Mouse (Mus musculus) liver, postnatal 0 days (tissue): Measurements from ENCODE around the gene Rbms1. TPM values are rescaled to one million over a fixed set of nuclear protein-coding genes. Genes with fewer than 3 reads are reported as not detected.

Experiments used
- ATAC-seq: fragments of 200-750 bp; cut with Nextera tagmentation; 2 replicates; pipeline ENCODE4 v1.8.0; 2017; ENCODE audit warnings: mild to moderate bottlenecking, moderate library complexity
- DNase-seq: peaks from one replicate; pipeline ENCODE4 v3.0.0-alpha.2; 2016
- H3K27ac ChIP-seq: fragments of 300-500 bp; sonication (generic); 2 replicates; pipeline ENCODE4 v1.5.1; 2014; ENCODE audit warnings: antibody characterized with exemption, moderate library complexity, mild to moderate bottlenecking, low read depth
- H3K27me3 ChIP-seq: fragments of 300-500 bp; sonication (generic); 2 replicates; pipeline ENCODE4 v1.6.1; 2014; ENCODE audit warnings: low read length, control low read depth, mixed read lengths; ENCODE audit not compliant: insufficient read depth
- H3K36me3 ChIP-seq: fragments of 300-500 bp; sonication (generic); replicated peaks from 2 replicates; pipeline ENCODE4 v1.6.1; 2014; ENCODE audit warnings: mild to moderate bottlenecking, control low read depth, low read length, moderate library complexity, mixed read lengths; ENCODE audit not compliant: insufficient read depth
- H3K4me1 ChIP-seq: fragments of 300-500 bp; sonication (generic); 2 replicates; pipeline ENCODE4 v1.6.1; 2014; ENCODE audit warnings: antibody characterized with exemption, mild to moderate bottlenecking, control low read depth; ENCODE audit not compliant: insufficient read depth
- H3K4me2 ChIP-seq: fragments of 300-500 bp; sonication (generic); 2 replicates; pipeline ENCODE4 v1.6.1; 2014; ENCODE audit warnings: low read depth, mild to moderate bottlenecking, low read length, moderate library complexity, mixed read lengths
- H3K4me3 ChIP-seq: fragments of 300-500 bp; sonication (generic); 2 replicates; pipeline ENCODE4 v1.5.1; 2014; ENCODE audit warnings: low read depth, low read length
- H3K9ac ChIP-seq: fragments of 300-500 bp; sonication (generic); replicated peaks from 2 replicates; pipeline ENCODE4 v1.6.1; 2014; ENCODE audit warnings: mild to moderate bottlenecking, moderate library complexity
- H3K9me3 ChIP-seq: fragments of 300-500 bp; sonication (generic); 2 replicates; pipeline ENCODE4 v1.6.1; 2016; ENCODE audit warnings: mild to moderate bottlenecking, control low read depth, low read length, mixed read lengths
- CTCF ChIP-seq: sonication (generic); IDR thresholded peaks from 2 replicates; pipeline ENCODE4 v1.5.1; 2016; ENCODE audit warnings: antibody characterized with exemption, low read depth
- EP300 ChIP-seq: IDR thresholded peaks from 2 replicates; pipeline ENCODE4 v1.6.1; 2016; ENCODE audit warnings: antibody characterized with exemption, low read depth, mild to moderate bottlenecking
- WGBS: fragments of 180-500 bp; shearing (Covaris S2); extraction: QIAGEN DNeasy Blood & Tissue Kit; methylation state at CpG from one replicate; pipeline ENCODE4 v1.1.7; 2014; ENCODE audit not compliant: insufficient replicate concordance; 5-methylcytosine and 5-hydroxymethylcytosine counted together
- polyA plus RNA-seq: library from polyadenylated mRNA; unstranded; fragments of >200 nt; fragmentation: Nextera tagmentation; extraction: Ambion mirVana; gene quantifications from 2 replicates; pipeline ENCODE4 v1.2.1, GENCODE M21; 2015

Gene Rbms1
- polyA plus RNA-seq, 1 experiment from 2014 or later = 38.5 TPM

DNA sequence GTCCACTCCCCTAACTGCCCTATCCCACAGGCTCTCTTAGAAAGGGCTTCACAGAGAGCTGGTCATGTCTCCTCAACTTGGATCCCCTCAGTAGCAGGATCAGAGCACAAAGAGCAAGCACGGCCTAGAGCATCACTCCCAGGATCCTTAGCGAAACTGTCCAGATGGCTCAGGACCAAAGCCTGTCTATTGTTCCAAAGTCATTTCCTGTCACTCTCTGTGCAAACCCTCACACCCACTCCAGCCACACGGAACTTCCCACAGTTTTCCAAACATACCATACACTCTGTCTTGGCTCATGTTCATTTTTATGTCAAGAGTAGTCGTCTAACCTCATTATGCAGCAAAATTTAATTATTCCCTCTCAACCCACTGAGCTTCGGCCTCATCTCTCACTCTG lies 40.6 kb downstream of the Rbms1 start:
- Histone ChIP-seq H3K4me3 (no peak overlapping the region), H3K27ac (peak overlapping the region; percentile 34; the same call in 1 of the 2 replicates), H3K36me3 (no peaks in the 10 kb centered on the region), H3K27me3 (no peaks in the 10 kb centered on the region), H3K9me3 (no peaks in the 10 kb centered on the region), H3K4me2 (no peak overlapping the region), H3K4me1 (peaks cover 24% of the 10 kb centered on the region), H3K9ac (no peak overlapping the region)
- ATAC-seq = no peak
- DNase-seq = no peak
- WGBS = 67% methylated on average over 5 of the region's 5 CpGs
- no peak for TF ChIP-seq EP300
- no peak for TF ChIP-seq CTCF

DNA sequence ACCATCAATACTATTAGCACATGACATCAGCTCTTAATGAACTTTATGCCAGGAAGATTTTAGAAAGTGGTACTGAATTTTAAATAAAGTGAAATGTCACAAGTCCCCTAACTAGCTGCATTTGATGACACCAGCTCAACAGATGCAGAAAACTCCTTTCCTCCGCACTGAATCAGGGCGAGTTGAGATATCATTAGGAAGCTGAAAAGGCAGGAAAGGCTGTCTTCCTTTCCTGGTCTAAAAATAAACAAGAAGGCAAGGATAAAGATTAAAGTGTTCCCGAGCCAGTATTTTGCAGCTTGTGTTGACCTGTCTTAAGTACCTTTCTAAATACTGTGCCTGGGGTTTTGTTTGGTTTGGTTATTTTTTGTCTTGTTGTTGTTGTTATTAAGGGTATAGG lies 42.9 kb downstream of the Rbms1 start:
- no peak for TF ChIP-seq CTCF
- TF ChIP-seq EP300 = no peak
- WGBS = 49% methylated on average over 3 of the region's 3 CpGs
- Histone ChIP-seq H3K9ac (no peak overlapping the region), H3K9me3 (no peaks in the 10 kb centered on the region), H3K4me2 (no peak overlapping the region), H3K27ac (no peak overlapping the region), H3K27me3 (no peaks in the 10 kb centered on the region), H3K4me3 (no peak overlapping the region), H3K36me3 (no peaks in the 10 kb centered on the region), H3K4me1 (peaks cover 20% of the 10 kb centered on the region)
- no peak for DNase-seq
- ATAC-seq = no peak

DNA sequence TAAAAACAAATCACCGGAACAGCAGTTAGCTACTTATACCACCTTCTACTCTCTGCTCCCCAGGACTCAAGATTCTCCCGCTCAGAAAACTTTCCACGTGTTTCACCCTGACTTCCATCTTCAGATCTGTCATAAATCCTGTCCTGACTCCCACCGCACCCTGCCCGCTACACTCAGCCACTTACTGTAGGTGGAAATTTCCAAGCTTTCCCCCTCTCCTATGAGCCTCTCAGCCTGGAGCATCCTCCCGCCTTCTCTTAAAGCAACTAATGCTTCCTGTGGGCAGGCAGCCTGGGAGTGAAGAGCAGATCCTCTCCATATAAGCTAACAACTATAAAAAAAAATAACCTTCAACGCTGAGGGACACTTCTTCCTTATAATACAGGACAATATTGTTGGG lies 44.6 kb downstream of the Rbms1 start:
- peaks cover 9% of the 10 kb centered on the region; the same call in 1 of the 2 replicates for H3K4me1 ChIP-seq
- WGBS = 74% methylated on average over 7 of the region's 7 CpGs
- H3K27me3 ChIP-seq = no peaks in the 10 kb centered on the region
- no peak overlapping the region for H3K9ac ChIP-seq
- H3K4me2 ChIP-seq = no peak overlapping the region
- no peaks in the 10 kb centered on the region for H3K36me3 ChIP-seq
- no peak overlapping the region for H3K4me3 ChIP-seq
- DNase-seq (no peak), ATAC-seq (no peak)
- H3K27ac ChIP-seq = no peak overlapping the region
- no peaks in the 10 kb centered on the region for H3K9me3 ChIP-seq
- TF ChIP-seq CTCF (no peak), EP300 (no peak)

DNA sequence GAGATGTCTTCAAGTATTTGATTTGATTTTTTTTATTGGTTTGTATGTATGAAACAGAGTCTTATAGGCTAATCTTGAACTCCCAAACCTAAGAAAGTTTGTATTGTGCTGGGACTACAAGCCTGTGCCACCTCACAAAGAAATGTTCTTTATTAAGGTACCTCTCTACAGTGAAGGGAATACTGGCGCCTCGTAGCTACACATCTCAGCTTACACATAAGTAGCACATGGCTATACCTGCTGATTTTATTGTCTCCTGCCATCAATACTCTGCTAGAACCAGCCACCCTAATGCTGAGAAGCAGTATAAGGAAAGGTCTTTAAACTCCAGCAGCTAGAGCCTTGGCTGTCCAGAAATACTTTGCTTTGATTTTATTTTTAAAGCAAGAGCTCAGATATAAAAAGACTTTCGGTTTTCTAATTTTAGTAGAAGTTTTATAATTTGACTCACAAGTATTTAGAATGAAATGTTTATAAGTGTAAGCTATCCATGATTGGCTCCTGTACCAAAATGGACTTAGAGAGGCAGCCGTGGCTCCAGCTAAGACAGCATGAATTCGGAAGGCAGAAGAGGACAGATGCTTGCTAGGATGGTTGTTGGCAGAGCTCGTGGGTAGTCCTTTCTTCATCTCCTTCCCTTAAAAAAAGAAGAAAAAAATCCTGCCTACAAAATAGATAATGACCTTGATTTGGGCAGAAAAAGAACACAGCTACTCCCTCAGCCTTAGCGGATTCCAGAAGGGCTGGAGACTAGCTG lies 48.3 kb downstream of the Rbms1 start:
- no peak for DNase-seq
- Histone ChIP-seq H3K4me1 (peaks cover 7% of the 10 kb centered on the region), H3K36me3 (no peaks in the 10 kb centered on the region), H3K27me3 (no peaks in the 10 kb centered on the region), H3K9me3 (no peaks in the 10 kb centered on the region), H3K4me2 (no peak overlapping the region), H3K4me3 (no peak overlapping the region), H3K27ac (no peak overlapping the region), H3K9ac (no peak overlapping the region)
- ATAC-seq = no peak
- no peak for TF ChIP-seq CTCF
- no peak for TF ChIP-seq EP300
- 75% methylated on average over 7 of the region's 7 CpGs for WGBS

DNA sequence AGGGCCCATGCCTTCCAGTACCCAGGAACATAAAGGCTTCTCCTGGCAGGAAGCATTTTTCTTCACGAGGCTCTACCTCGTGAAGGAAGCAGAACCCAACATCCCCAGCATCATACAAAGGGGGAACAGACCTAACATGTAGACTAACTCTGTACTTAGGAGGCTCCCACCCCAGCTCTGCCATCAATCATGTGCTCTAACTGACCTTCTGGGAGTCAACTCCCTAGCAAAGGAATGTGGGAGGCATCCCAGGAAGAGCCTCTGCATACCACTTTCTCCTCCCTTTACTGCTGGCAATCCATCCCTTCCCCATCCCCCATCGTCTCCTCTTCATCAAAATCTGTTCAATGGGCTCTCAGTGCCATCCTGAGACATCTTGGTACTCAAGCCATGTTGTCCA lies 49.7 kb downstream of the Rbms1 start:
- DNase-seq = no peak
- ATAC-seq = no peak
- H3K27me3 ChIP-seq = no peaks in the 10 kb centered on the region
- peaks cover 9% of the 10 kb centered on the region for H3K4me1 ChIP-seq
- H3K4me2 ChIP-seq = no peak overlapping the region
- H3K27ac ChIP-seq = no peak overlapping the region
- no peaks in the 10 kb centered on the region for H3K9me3 ChIP-seq
- no peak overlapping the region for H3K4me3 ChIP-seq
- WGBS = 65% methylated on average over 3 of the region's 3 CpGs
- no peak for TF ChIP-seq EP300
- TF ChIP-seq CTCF = no peak
- no peaks in the 10 kb centered on the region for H3K36me3 ChIP-seq
- H3K9ac ChIP-seq = no peak overlapping the region

DNA sequence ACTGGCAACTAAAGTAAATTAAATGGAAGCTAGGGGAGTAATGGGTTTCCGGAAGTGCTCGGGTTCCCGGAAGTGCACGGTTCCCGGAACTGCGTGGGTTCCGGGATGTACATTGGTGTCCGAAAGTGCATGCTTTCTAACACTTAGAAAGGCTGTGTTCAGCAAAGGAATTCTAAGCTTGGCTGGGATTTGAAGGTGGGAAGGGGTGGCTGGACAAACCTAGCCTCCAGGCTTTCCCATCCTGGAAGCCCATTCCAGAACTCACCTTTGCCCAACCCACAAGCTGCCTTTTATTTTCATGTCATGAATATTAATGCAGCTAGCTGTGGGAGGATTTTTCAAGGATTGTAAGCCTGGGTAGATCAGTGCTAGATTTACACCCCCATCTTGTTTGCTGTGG lies 51.3 kb downstream of the Rbms1 start:
- DNase-seq (no peak), ATAC-seq (no peak)
- Histone ChIP-seq H3K9me3 (no peaks in the 10 kb centered on the region), H3K36me3 (no peaks in the 10 kb centered on the region), H3K27ac (no peak overlapping the region), H3K4me1 (peaks cover 9% of the 10 kb centered on the region), H3K27me3 (no peaks in the 10 kb centered on the region), H3K9ac (no peak overlapping the region), H3K4me3 (no peak overlapping the region), H3K4me2 (no peak overlapping the region)
- WGBS = 83% methylated on average over 8 of the region's 8 CpGs
- TF ChIP-seq CTCF (no peak), EP300 (no peak)
